Mouse (Mus musculus) gastrocnemius, postnatal 14 days (tissue): Measurements from ENCODE around the gene Wdr46. TPM values are rescaled to one million over a fixed set of nuclear protein-coding genes. Genes with fewer than 3 reads are reported as not detected.
"Not testable (repeated sequence)": the region's sequence is repeated elsewhere in the genome, so short reads cannot be mapped to it uniquely, and the experiment has no call there.

Experiments used
- DNase-seq: peaks from one replicate; pipeline ENCODE4 v3.0.0; 2021; ENCODE audit warnings: mixed read lengths
- intact Hi-C: fragments of 180-260 bp; cut with DNase I; formaldehyde crosslinking; loops from one replicate; pipeline ENCODE4 v1.15.1; 2025; ENCODE audit warnings: low total_unique reads
- long read RNA-seq, 2 experiments: library from polyadenylated mRNA; stranded (forward); transcript quantifications; one replicate each; pipeline ENCODE4 v2.0.0; 2021
- total RNA-seq, 2 experiments: library from RNA; stranded (reverse); gene quantifications; 2 replicates each; pipeline ENCODE4 v1.2.3; 2021

Gene Wdr46
- total RNA-seq, result 10 to 100 TPM; 11.1 to 12.3 TPM
- long read RNA-seq, experiment 1, transcript Wdr46-201 (15 exons, 2,229 nt), result major isoform, 19 of 23 reads
- long read RNA-seq, experiment 1, partial matches to known transcripts, result 3 of 23 reads
- long read RNA-seq, experiment 1, other reads (novel, unspliced or antisense), result 1 of 23 reads
- long read RNA-seq, experiment 2, transcript Wdr46-201 (15 exons, 2,229 nt), result major isoform, 18 of 20 reads
- long read RNA-seq, experiment 2, partial matches to known transcripts, result 1 of 20 reads
- long read RNA-seq, experiment 2, other reads (novel, unspliced or antisense), result 1 of 20 reads

- peak; percentile 85 for DNase-seq
These were observed at the start of gene Wdr46, which contains the start of gene Pfdn6 for GRCm38 (mm10) chr17:33940206-33940805. Gene Wdr46 (plus strand): TSS chr17:33940660. Gene Pfdn6 (minus strand): TSS chr17:33940343.

GRCm38 (mm10) chr17:33891357-33891756 is 49.1 kb upstream of the Wdr46 start:
- no peak for DNase-seq
- intact Hi-C loops, result no loop called here

More at GRCm38 (mm10) chr17:33940206-33940805, at the start of gene Wdr46, which contains the start of gene Pfdn6:
- intact Hi-C loops, result no loop called here

GRCm38 (mm10) chr17:33891892-33892291 is 48.6 kb upstream of the Wdr46 start:
- DNase-seq, intact Hi-C loops: not testable (repeated sequence)

- intact Hi-C loops, result no loop called here
- no peak for DNase-seq
These were observed 48.0 kb upstream of the Wdr46 start for GRCm38 (mm10) chr17:33892429-33892828.

GRCm38 (mm10) chr17:33893011-33893410 is 47.4 kb upstream of the Wdr46 start:
- DNase-seq, intact Hi-C loops: not testable (repeated sequence)

GRCm38 (mm10) chr17:33897114-33897794 is 43.2 kb upstream of the Wdr46 start:
- intact Hi-C loops, result no loop called here
- DNase-seq, result no peak

- intact Hi-C loops, DNase-seq: not testable (repeated sequence)
These were observed 42.3 kb upstream of the Wdr46 start for GRCm38 (mm10) chr17:33898193-33898592.

GRCm38 (mm10) chr17:33899642-33900041 is 40.8 kb upstream of the Wdr46 start:
- DNase-seq, result no peak
- intact Hi-C loops, result loop anchor here (5.0 kb wide), 1 partner anchor 497 kb away; no protein-coding TSS in a partner anchor

- no peak for DNase-seq
- intact Hi-C loops, result loop anchor here (5.0 kb wide), 1 partner anchor 498 kb away; no protein-coding TSS in a partner anchor
These were observed 40.0 kb upstream of the Wdr46 start for GRCm38 (mm10) chr17:33900281-33900988.

- intact Hi-C loops, result loop anchor here (5.0 kb wide), 1 partner anchor 499 kb away; no protein-coding TSS in a partner anchor
These were observed 39.5 kb upstream of the Wdr46 start for GRCm38 (mm10) chr17:33900989-33901314.

GRCm38 (mm10) chr17:33901653-33902052 is 38.8 kb upstream of the Wdr46 start:
- DNase-seq, result no peak
- intact Hi-C loops, result loop anchor here (5.0 kb wide), 1 partner anchor 499 kb away; no protein-coding TSS in a partner anchor

More at GRCm38 (mm10) chr17:33900989-33901314, 39.5 kb upstream of the Wdr46 start:
- DNase-seq, result no peak

GRCm38 (mm10) chr17:33902079-33902478 is 38.4 kb upstream of the Wdr46 start:
- no peak for DNase-seq
- intact Hi-C loops, result loop anchor here (5.0 kb wide), 1 partner anchor 500 kb away; no protein-coding TSS in a partner anchor

- intact Hi-C loops, result loop anchor here (5.0 kb wide), 1 partner anchor 500 kb away; no protein-coding TSS in a partner anchor
These were observed 38.0 kb upstream of the Wdr46 start for GRCm38 (mm10) chr17:33902491-33902890.

GRCm38 (mm10) chr17:33903911-33904651 is 36.4 kb upstream of the Wdr46 start:
- DNase-seq, result not testable (repeated sequence)
- intact Hi-C loops, result loop anchor here (5.0 kb wide), 1 partner anchor 502 kb away; no protein-coding TSS in a partner anchor

More at GRCm38 (mm10) chr17:33902491-33902890, 38.0 kb upstream of the Wdr46 start:
- no peak for DNase-seq

- intact Hi-C loops, result loop anchor here (5.0 kb wide), 1 partner anchor 503 kb away; no protein-coding TSS in a partner anchor
- not testable (repeated sequence) for DNase-seq
These were observed 35.6 kb upstream of the Wdr46 start, which contains the start of gene Platr17 for GRCm38 (mm10) chr17:33904835-33905234. Gene Platr17 (plus strand): TSS chr17:33905135.

- peak; percentile 47 for DNase-seq
- intact Hi-C loops, result no loop called here
These were observed 32.0 kb upstream of the Wdr46 start for GRCm38 (mm10) chr17:33908331-33909076.

- intact Hi-C loops, result no loop called here
- peak; percentile 99 for DNase-seq
These were observed 31.2 kb upstream of the Wdr46 start, which contains the start of gene Daxx for GRCm38 (mm10) chr17:33909077-33909868. Gene Daxx (plus strand): TSS chr17:33909414.
